24 mouse cellular contexts compared by ENCODE assay signal in the genomic region with DNA sequence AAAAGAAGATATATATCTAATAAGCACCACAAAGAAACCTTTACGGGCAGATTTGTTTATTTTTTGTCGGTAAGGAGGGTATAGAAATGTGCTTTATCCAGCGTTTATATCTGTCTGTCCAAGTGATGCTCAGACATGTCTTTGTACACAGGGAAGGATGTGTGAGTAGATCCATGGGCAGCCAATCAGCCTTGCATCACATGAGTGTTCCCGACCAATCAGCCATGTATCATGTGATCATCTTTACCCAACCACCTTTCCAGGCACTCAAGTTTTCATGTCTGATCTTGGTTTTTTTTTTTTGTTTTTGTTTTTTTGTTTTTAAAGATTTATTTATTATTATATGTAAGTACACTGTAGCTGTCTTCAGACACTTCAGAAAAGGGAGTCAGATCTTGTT. TPM values are rescaled to one million over a fixed set of nuclear protein-coding genes. Genes with fewer than 3 reads are reported as not detected.
A peak's percentile ranks its signal among the peaks of the same experiment; 100 is the strongest.
DNase-seq lines count a peak whose midpoint lies in the region; ATAC-seq lines count a peak whose summit lies in the region.
"Had no signal": no experiment of that assay in that cellular context is flagged by ENCODE, and none has a peak within 500 bp of the region (broad histone marks: within the 10 kb centered on the region; RNA-seq: fewer than 3 reads in every experiment).

No protein-coding gene starts in this region.

- H3K4me2 ChIP-seq in embryonic facial prominence, embryonic 13.5 days: peak overlapping the region; percentile 0; the same call in 1 of the 2 replicates
- H3K4me2 ChIP-seq in forebrain, embryonic 15.5 days (replicated peaks): peak overlapping the region; percentile 77
- no peak overlapping the region for H3K4me2 ChIP-seq in forebrain, embryonic 12.5 days
- peak overlapping the region; percentile 77 for H3K4me2 ChIP-seq in forebrain, embryonic 16.5 days (ENCODE audit: low read length)
- H3K4me2 ChIP-seq: heart, embryonic 12.5 days; heart, embryonic 15.5 days; hindbrain, embryonic 13.5 days; intestine, embryonic 15.5 days had no signal

- no peak for ATAC-seq in embryonic facial prominence, embryonic 13.5 days (ENCODE audit: insufficient number of reproducible peaks, insufficient read depth, low FRiP score, low TSS enrichment, low read depth)
- ATAC-seq in forebrain, embryonic 15.5 days (replicated peaks): no peak
- no peak for ATAC-seq in forebrain, embryonic 12.5 days (ENCODE audit: low FRiP score)
- ATAC-seq in forebrain, embryonic 16.5 days: no peak
- ATAC-seq in megakaryocyte-erythroid progenitor cell, adult 5-6 weeks (replicated peaks; ENCODE audit: low FRiP score, low TSS enrichment, poor library complexity, severe bottlenecking): no peak
- ATAC-seq: hindbrain, embryonic 16.5 days; intestine, embryonic 15.5 days had no signal

- H3K4me3 ChIP-seq in embryonic facial prominence, embryonic 13.5 days: no peak overlapping the region
- H3K4me3 ChIP-seq in embryonic facial prominence, embryonic 10.5 days: no peak overlapping the region
- H3K4me3 ChIP-seq in forebrain, embryonic 15.5 days: peak overlapping the region; percentile 65
- no peak overlapping the region for H3K4me3 ChIP-seq in forebrain, embryonic 12.5 days (replicated peaks)
- H3K4me3 ChIP-seq in forebrain, embryonic 16.5 days (replicated peaks; ENCODE audit: low read length): peak overlapping the region; percentile 20
- H3K4me3 ChIP-seq: heart, embryonic 12.5 days; heart, embryonic 15.5 days; hindbrain, embryonic 10.5 days; hindbrain, embryonic 13.5 days; intestine, embryonic 15.5 days had no signal

- no peaks in the 10 kb centered on the region for H3K36me3 ChIP-seq in embryonic facial prominence, embryonic 13.5 days
- H3K36me3 ChIP-seq in embryonic facial prominence, embryonic 10.5 days (replicated peaks): no peaks in the 10 kb centered on the region
- H3K36me3 ChIP-seq in forebrain, embryonic 15.5 days: no peaks in the 10 kb centered on the region
- no peaks in the 10 kb centered on the region for H3K36me3 ChIP-seq in forebrain, embryonic 12.5 days (replicated peaks)
- no peaks in the 10 kb centered on the region for H3K36me3 ChIP-seq in forebrain, embryonic 16.5 days (ENCODE audit: control insufficient read depth, insufficient read depth)
- H3K36me3 ChIP-seq: heart, embryonic 12.5 days; heart, embryonic 15.5 days; hindbrain, embryonic 10.5 days; hindbrain, embryonic 13.5 days; intestine, embryonic 15.5 days had no signal

- H3K4me1 ChIP-seq in embryonic facial prominence, embryonic 13.5 days: peaks cover 58% of the 10 kb centered on the region
- H3K4me1 ChIP-seq in embryonic facial prominence, embryonic 10.5 days: peaks cover 32% of the 10 kb centered on the region
- peaks cover 49% of the 10 kb centered on the region for H3K4me1 ChIP-seq in forebrain, embryonic 15.5 days
- H3K4me1 ChIP-seq in forebrain, embryonic 12.5 days: peaks cover 17% of the 10 kb centered on the region
- peaks cover 36% of the 10 kb centered on the region for H3K4me1 ChIP-seq in forebrain, embryonic 16.5 days (replicated peaks; ENCODE audit: control insufficient read depth, insufficient read depth, low read length)

- no peaks in the 10 kb centered on the region for H3K9me3 ChIP-seq in embryonic facial prominence, embryonic 13.5 days
- no peaks in the 10 kb centered on the region for H3K9me3 ChIP-seq in embryonic facial prominence, embryonic 10.5 days
- H3K9me3 ChIP-seq in forebrain, embryonic 15.5 days: no peaks in the 10 kb centered on the region
- no peaks in the 10 kb centered on the region for H3K9me3 ChIP-seq in forebrain, embryonic 12.5 days
- H3K9me3 ChIP-seq in forebrain, embryonic 16.5 days (ENCODE audit: control insufficient read depth, low read length): no peaks in the 10 kb centered on the region
- H3K9me3 ChIP-seq: heart, embryonic 12.5 days; heart, embryonic 15.5 days; hindbrain, embryonic 13.5 days; intestine, embryonic 15.5 days had no signal

- H3K27ac ChIP-seq in embryonic facial prominence, embryonic 13.5 days: no peak overlapping the region
- no peak overlapping the region for H3K27ac ChIP-seq in embryonic facial prominence, embryonic 10.5 days (replicated peaks)
- H3K27ac ChIP-seq in forebrain, embryonic 15.5 days (replicated peaks): peak overlapping the region; percentile 78
- H3K27ac ChIP-seq in forebrain, embryonic 12.5 days: no peak overlapping the region
- peak overlapping the region; percentile 79 for H3K27ac ChIP-seq in forebrain, embryonic 16.5 days (ENCODE audit: low read length)
- H3K27ac ChIP-seq: heart, embryonic 15.5 days; hindbrain, embryonic 10.5 days; hindbrain, embryonic 13.5 days; intestine, embryonic 15.5 days had no signal

- DNase-seq in embryonic facial prominence, embryonic 10.5 days (ENCODE audit: low spot score): no peak
- no peak for DNase-seq in layer of hippocampus, adult 11-12 months (ENCODE audit: low spot score)
- DNase-seq: adrenal gland, adult 2 months; adrenal gland, postnatal 14 days; cerebellum, adult 11 months; cerebellum, adult 2 months; cerebellum, adult 9-11 months; cerebellum, postnatal 25 days; gastrocnemius, postnatal 10 days; gastrocnemius, postnatal 36 days; heart, postnatal 10 days; heart, postnatal 36 days; kidney, adult 11 months had no signal

- 90% methylated on average over 4 of the region's 4 CpGs for WGBS in embryonic facial prominence, embryonic 13.5 days
- 92% methylated on average over 4 of the region's 4 CpGs for WGBS in embryonic facial prominence, embryonic 10.5 days
- WGBS in forebrain, embryonic 15.5 days: 84% methylated on average over 4 of the region's 4 CpGs
- WGBS in forebrain, embryonic 12.5 days: 92% methylated on average over 4 of the region's 4 CpGs
- WGBS in forebrain, embryonic 16.5 days: 82% methylated on average over 4 of the region's 4 CpGs

- H3K9ac ChIP-seq in embryonic facial prominence, embryonic 13.5 days: no peak overlapping the region
- H3K9ac ChIP-seq in forebrain, embryonic 15.5 days (replicated peaks): no peak overlapping the region
- no peak overlapping the region for H3K9ac ChIP-seq in forebrain, embryonic 12.5 days
- no peak overlapping the region for H3K9ac ChIP-seq in forebrain, embryonic 16.5 days (replicated peaks; ENCODE audit: low read depth, low read length)
- H3K9ac ChIP-seq: heart, embryonic 12.5 days; heart, embryonic 15.5 days; hindbrain, embryonic 13.5 days; intestine, embryonic 15.5 days had no signal

- no peaks in the 10 kb centered on the region for H3K27me3 ChIP-seq in embryonic facial prominence, embryonic 13.5 days
- peaks cover 45% of the 10 kb centered on the region for H3K27me3 ChIP-seq in embryonic facial prominence, embryonic 10.5 days (replicated peaks; ENCODE audit: low read depth, poor library complexity, severe bottlenecking)
- no peaks in the 10 kb centered on the region for H3K27me3 ChIP-seq in forebrain, embryonic 15.5 days
- H3K27me3 ChIP-seq in forebrain, embryonic 12.5 days: peaks cover 46% of the 10 kb centered on the region
- H3K27me3 ChIP-seq in forebrain, embryonic 16.5 days (replicated peaks; ENCODE audit: control insufficient read depth, insufficient read depth, low read length): no peaks in the 10 kb centered on the region
- H3K27me3 ChIP-seq: heart, embryonic 15.5 days; intestine, embryonic 15.5 days had no signal

RNA-seq across cellular contexts. Expression of gene Tiam2, which starts 3.1 kb away (rescaled TPM):
- polyA plus RNA-seq in embryonic facial prominence, embryonic 13.5 days (2015; fragmentation: Nextera tagmentation; extraction: Ambion mirVana): 25.2 and 31.8 TPM in 2 replicates
- 6.0 and 7.7 TPM in 2 replicates for polyA plus RNA-seq in embryonic facial prominence, embryonic 10.5 days (2016; fragmentation: Nextera tagmentation; extraction: Ambion mirVana)
- 119 and 122 TPM in 2 replicates for polyA plus RNA-seq in forebrain, embryonic 15.5 days (2015; fragmentation: Nextera tagmentation; extraction: Ambion mirVana)
- polyA plus RNA-seq in forebrain, embryonic 12.5 days (2016; fragmentation: Nextera tagmentation; extraction: Ambion mirVana): 14.5 and 15.4 TPM in 2 replicates
- 137 and 155 TPM in 2 replicates for polyA plus RNA-seq in forebrain, embryonic 16.5 days (2015; fragmentation: Nextera tagmentation; extraction: Ambion mirVana)
- 1.3 and 2.0 TPM in 2 replicates for total RNA-seq in megakaryocyte-erythroid progenitor cell, adult 5-6 weeks (2014; fragmentation: Nextera tagmentation)
- 1.1 and 3.0 TPM in 2 replicates for total RNA-seq in megakaryocyte-erythroid progenitor cell, adult 5-6 weeks (2017)

Comparison
In these comparisons a context has a peak if more than half of its experiments do, and no peak if none do; other contexts are left out.
1. H3K27ac ChIP-seq: peak in forebrain, embryonic 15.5 days (single experiment) and forebrain, embryonic 16.5 days (single experiment); none in embryonic facial prominence, embryonic 13.5 days (single experiment), embryonic facial prominence, embryonic 10.5 days (single experiment) and forebrain, embryonic 12.5 days (single experiment).
2. H3K4me3 ChIP-seq: peak in forebrain, embryonic 15.5 days (single experiment) and forebrain, embryonic 16.5 days (single experiment); none in embryonic facial prominence, embryonic 13.5 days (single experiment), embryonic facial prominence, embryonic 10.5 days (single experiment) and forebrain, embryonic 12.5 days (single experiment).